Mouse (Mus musculus): ENCODE measurements around the gene Thra. TPM values are rescaled to one million over a fixed set of nuclear protein-coding genes. Genes with fewer than 3 reads are reported as not detected.

Gene Thra
- polyA plus RNA-seq, 1 experiment from 2014 or later: 32.4 TPM

DNA sequence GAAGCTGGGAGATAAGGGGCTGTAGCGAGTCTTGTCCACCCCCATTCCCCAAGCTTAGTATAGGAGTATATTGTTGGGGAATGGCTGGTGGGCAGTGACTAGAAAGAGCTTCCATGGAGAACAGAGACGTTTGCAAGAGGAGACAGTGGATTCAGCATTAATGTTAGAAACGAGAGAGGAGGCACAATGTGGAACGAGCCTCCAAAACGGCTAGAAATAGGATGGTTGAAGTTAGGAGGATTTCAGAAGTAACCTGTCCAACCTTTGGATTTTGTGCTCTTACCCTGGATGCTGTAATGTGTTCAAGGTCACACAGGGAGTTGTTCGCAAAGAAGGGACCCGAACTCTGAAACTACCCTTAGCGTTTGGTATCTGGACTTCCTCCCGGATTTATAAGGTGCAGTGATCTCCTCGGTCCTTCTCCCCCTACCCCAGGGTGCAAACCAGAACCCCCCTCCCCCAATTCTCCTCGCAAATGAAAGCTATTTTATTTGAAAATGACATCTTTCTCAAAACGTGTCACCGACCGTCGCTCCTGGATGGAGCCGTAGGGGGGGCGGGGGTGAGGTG, 698 bp downstream of the Thra start:
- TF ChIP-seq CTCF (IDR thresholded peaks at IDR 0.05; ENCODE audit: low read depth): no peak
- Histone ChIP-seq H3K4me2 (replicated peaks; ENCODE audit: low read depth) (peak overlapping the region; percentile 91), H3K9ac (ENCODE audit: low read depth, low read length) (peak overlapping the region; percentile 97), H3K4me3 (ENCODE audit: low read depth, low read length) (peak overlapping the region; percentile 96), H3K36me3 (ENCODE audit: control insufficient read depth, insufficient read depth) (no peaks in the 10 kb centered on the region), H3K4me1 (replicated peaks; ENCODE audit: control insufficient read depth, insufficient read depth, low read length) (peaks cover 21% of the 10 kb centered on the region; the same call in 1 of the 2 replicates), H3K27me3 (replicated peaks; ENCODE audit: control insufficient read depth, insufficient read depth, low read length) (no peaks in the 10 kb centered on the region), H3K9me3 (ENCODE audit: control insufficient read depth) (no peaks in the 10 kb centered on the region), H3K27ac (ENCODE audit: low read depth, low read length) (peak overlapping the region; percentile 98)
- 0% methylated on average over 17 of the region's 17 CpGs for whole genome bisulfite sequencing
- ATAC-seq: no peak

DNA sequence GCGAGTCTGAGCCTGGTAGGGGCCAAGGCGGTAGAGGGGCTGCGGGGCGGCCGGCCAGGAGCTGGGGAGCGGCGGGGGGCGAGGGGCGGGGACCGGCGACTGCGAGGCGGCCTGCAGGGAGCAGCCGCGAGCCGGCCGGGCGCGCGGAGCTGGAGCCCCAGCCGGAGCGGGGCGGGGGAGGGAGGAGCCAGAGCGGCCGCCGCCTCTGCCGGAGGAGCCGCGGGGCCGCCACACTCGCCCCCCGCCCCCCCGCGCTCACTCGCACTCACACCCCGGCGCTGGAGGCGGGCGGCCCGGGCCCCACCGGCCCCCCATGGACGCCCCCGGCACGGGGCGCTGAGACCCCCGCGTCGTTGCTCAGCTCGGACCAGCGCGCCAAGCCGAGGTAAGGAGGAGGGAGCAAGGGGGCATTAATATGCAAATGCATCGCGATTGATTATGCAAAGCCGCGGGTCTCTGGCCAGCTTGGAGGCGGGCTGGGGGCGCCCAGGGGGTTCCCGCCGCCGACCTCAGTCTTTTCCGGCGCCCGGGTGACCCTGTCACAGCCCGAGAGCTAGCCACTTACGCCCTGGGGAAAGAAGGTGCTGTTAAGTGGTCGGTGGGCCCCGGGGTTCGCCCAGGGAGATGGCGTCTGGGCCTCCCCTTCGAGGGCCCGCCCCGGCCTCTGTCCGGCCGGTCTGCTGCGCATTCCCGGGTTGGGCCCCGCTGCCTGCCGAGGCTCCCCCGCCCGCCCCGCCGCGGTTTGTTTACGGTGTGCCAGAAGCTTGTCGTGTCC, 1.4 kb downstream of the Thra start:
- peak; percentile 68 for TF ChIP-seq CTCF (IDR thresholded peaks at IDR 0.05; ENCODE audit: low read depth)
- Histone ChIP-seq H3K4me3 (ENCODE audit: low read depth, low read length) (peak overlapping the region; percentile 96), H3K27ac (ENCODE audit: low read depth, low read length) (peak overlapping the region; percentile 98), H3K9me3 (ENCODE audit: control insufficient read depth) (no peaks in the 10 kb centered on the region), H3K9ac (ENCODE audit: low read depth, low read length) (peak overlapping the region; percentile 97), H3K4me2 (replicated peaks; ENCODE audit: low read depth) (peak overlapping the region; percentile 91), H3K4me1 (replicated peaks; ENCODE audit: control insufficient read depth, insufficient read depth, low read length) (peaks cover 22% of the 10 kb centered on the region), H3K27me3 (replicated peaks; ENCODE audit: control insufficient read depth, insufficient read depth, low read length) (no peaks in the 10 kb centered on the region), H3K36me3 (ENCODE audit: control insufficient read depth, insufficient read depth) (no peaks in the 10 kb centered on the region)
- WGBS: 1% methylated on average over 66 of the region's 86 CpGs
- peak; percentile 68 for ATAC-seq

DNA sequence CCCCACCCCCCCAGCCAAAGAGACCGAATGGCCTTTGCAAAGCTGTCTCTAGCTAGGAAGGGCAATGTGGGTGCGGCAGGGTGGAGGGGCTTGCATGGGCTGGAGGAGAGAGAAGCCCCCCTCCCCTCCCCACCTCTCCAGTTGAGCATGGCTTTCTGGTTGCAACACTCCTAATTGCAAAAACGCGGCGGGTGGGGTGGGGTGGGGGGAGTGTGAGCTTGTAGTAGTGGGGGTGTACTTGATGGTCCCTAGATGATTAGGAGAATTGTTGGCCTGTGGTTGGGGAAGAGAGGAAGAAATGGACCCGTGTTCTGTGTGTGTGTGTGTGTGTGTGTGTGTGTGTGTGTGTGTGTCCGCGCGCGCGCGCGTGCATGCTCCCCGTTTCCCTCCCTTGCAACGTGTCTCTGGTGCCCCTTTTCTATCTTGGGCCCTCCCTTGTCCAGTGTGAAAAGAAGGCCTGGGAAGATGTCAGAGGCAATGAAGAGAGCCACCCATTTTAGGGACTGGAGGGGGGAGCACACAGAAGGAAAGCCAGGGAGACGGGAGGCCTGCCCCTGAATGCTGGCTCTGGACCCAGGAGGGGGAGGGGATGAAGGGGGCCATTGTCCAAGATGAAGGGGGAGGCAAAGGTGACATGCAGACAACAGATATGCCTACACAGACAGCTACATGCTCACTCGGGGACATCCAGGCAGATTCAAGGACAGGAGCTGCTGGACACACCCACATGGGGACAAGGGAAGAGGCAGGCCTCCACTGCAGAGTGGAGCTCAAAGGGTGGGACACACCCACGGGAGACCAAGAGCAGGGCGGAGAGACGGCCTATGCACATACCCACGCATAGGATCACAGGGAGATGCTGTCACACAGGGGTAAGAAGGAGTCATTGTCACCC, 2.2 kb downstream of the Thra start:
- H3K9ac ChIP-seq (ENCODE audit: low read depth, low read length): peak overlapping the region; percentile 97
- H3K36me3 ChIP-seq (ENCODE audit: control insufficient read depth, insufficient read depth): no peaks in the 10 kb centered on the region
- peak overlapping the region; percentile 91 for H3K4me2 ChIP-seq (replicated peaks; ENCODE audit: low read depth)
- H3K4me1 ChIP-seq (replicated peaks; ENCODE audit: control insufficient read depth, insufficient read depth, low read length): peaks cover 27% of the 10 kb centered on the region
- H3K27me3 ChIP-seq (replicated peaks; ENCODE audit: control insufficient read depth, insufficient read depth, low read length): no peaks in the 10 kb centered on the region
- 4% methylated on average over 21 of the region's 21 CpGs for WGBS
- no peaks in the 10 kb centered on the region for H3K9me3 ChIP-seq (ENCODE audit: control insufficient read depth)
- H3K4me3 ChIP-seq (ENCODE audit: low read depth, low read length): peak overlapping the region; percentile 96
- peak overlapping the region; percentile 98 for H3K27ac ChIP-seq (ENCODE audit: low read depth, low read length)
- ATAC-seq: peak; percentile 34; the same call in 1 of the 2 replicates
- TF ChIP-seq CTCF (IDR thresholded peaks at IDR 0.05; ENCODE audit: low read depth): no peak

DNA sequence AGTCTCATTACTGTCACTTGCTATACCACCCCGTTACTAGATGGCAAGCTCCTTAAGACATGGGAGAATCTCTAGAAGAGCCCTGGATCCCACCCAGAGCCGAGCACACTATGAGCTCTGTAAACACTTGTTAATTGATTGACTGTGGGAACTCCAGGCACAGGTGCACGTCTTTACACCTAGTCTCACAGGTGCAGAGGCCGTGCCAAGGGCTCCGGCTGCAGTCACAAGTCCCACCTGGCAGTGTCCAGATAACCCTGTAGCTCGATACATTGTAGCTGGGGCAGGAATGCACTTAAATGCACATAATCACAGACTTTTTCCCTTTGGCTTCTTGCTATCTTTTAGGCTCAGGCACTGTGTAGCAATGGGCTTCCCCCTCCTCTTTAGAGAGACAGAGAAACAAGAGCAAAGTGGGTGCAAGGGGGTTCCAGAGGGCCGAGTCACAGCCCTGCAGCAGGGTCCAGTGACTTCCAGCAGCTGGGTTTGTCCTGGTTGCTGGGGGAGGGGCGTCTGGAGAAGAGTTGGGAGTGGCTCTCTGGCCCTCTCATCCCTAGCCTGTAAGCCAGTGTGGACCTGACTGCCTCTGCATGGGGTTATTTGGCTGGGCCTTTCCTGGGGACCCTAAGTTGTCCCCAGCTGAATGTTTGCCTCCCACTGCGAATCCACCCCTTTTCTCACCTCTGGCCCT, 3.4 kb downstream of the Thra start:
- Histone ChIP-seq H3K9ac (ENCODE audit: low read depth, low read length) (peak overlapping the region; percentile 41), H3K4me2 (replicated peaks; ENCODE audit: low read depth) (peak overlapping the region; percentile 91), H3K9me3 (ENCODE audit: control insufficient read depth) (no peaks in the 10 kb centered on the region), H3K27me3 (replicated peaks; ENCODE audit: control insufficient read depth, insufficient read depth, low read length) (no peaks in the 10 kb centered on the region), H3K4me1 (replicated peaks; ENCODE audit: control insufficient read depth, insufficient read depth, low read length) (peaks cover 38% of the 10 kb centered on the region), H3K36me3 (ENCODE audit: control insufficient read depth, insufficient read depth) (no peaks in the 10 kb centered on the region), H3K27ac (ENCODE audit: low read depth, low read length) (peak overlapping the region; percentile 98), H3K4me3 (ENCODE audit: low read depth, low read length) (peak overlapping the region; percentile 96)
- ATAC-seq: no peak
- no peak for TF ChIP-seq CTCF (IDR thresholded peaks at IDR 0.05; ENCODE audit: low read depth)
- WGBS: 4% methylated on average over 9 of the region's 9 CpGs

DNA sequence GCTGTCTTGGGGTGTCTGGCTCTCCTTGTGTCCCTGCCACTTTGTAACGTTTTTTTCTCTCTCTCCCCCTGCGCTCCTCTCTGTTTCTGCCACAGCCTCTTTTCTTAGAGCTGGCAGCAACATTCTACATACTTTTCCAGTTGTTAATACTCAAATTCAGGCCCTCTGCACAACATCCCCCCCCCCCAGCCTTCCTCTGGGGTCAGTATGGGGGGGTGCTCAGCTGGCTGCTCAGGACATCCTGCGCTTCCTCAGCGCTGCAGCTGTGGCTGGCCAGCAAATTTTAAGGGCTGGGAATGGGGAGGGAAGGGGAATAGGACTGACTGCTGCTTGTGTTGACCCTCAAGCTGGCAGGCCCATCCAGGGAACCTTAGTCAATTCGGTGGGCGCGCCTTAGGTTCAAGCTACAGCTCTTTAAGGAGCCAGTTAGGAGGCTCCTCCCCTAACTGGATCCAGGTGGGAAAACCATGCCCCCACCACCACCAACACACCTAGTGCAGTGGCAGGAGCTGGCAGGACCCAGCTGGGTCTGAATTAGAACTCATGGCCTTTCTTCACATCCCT, 4.1 kb downstream of the Thra start:
- no peak for TF ChIP-seq CTCF (IDR thresholded peaks at IDR 0.05; ENCODE audit: low read depth)
- peaks cover 40% of the 10 kb centered on the region for H3K4me1 ChIP-seq (replicated peaks; ENCODE audit: control insufficient read depth, insufficient read depth, low read length)
- no peaks in the 10 kb centered on the region for H3K9me3 ChIP-seq (ENCODE audit: control insufficient read depth)
- no peaks in the 10 kb centered on the region for H3K27me3 ChIP-seq (replicated peaks; ENCODE audit: control insufficient read depth, insufficient read depth, low read length)
- H3K9ac ChIP-seq (ENCODE audit: low read depth, low read length): peak overlapping the region; percentile 41; the same call in 1 of the 2 replicates
- ATAC-seq: no peak
- peak overlapping the region; percentile 98 for H3K27ac ChIP-seq (ENCODE audit: low read depth, low read length)
- peak overlapping the region; percentile 96; the same call in 1 of the 2 replicates for H3K4me3 ChIP-seq (ENCODE audit: low read depth, low read length)
- H3K4me2 ChIP-seq (replicated peaks; ENCODE audit: low read depth): peak overlapping the region; percentile 91
- WGBS: 21% methylated on average over 7 of the region's 7 CpGs
- H3K36me3 ChIP-seq (ENCODE audit: control insufficient read depth, insufficient read depth): no peaks in the 10 kb centered on the region
